Mouse (Mus musculus) kidney, adult 2 months (tissue): ENCODE data around the gene Babam1.

ENCODE experiments used
- CTCF ChIP-seq: fragments of 200-500 bp; conservative IDR thresholded peaks from 2 replicates; pipeline ENCODE4 v1.5.1; 2011; ENCODE audit warnings: low read depth, mild to moderate bottlenecking, control low read depth, low read length, moderate library complexity, mixed read lengths; ENCODE audit not compliant: insufficient read depth, insufficient read length
- POLR2A ChIP-seq: fragments of 200-500 bp; IDR thresholded peaks from one replicate; pipeline ENCODE4 v1.6.1; 2011; ENCODE audit warnings: low read depth, low read length, control low read depth

GRCm38 (mm10) chr8:71371236-71371848 is 25.3 kb upstream of the Babam1 start, which contains the start of gene Ocel1:
- TF ChIP-seq CTCF: peak; percentile 83
- peak; percentile 77 for TF ChIP-seq POLR2A
